Mouse (Mus musculus) heart, embryonic 16.5 days (tissue): ENCODE results near the gene Knl1. TPM values are rescaled to one million over a fixed set of nuclear protein-coding genes. Genes with fewer than 3 reads are reported as not detected.

Experiments
- ATAC-seq: fragments of 200-750 bp; cut with Nextera tagmentation; replicated peaks from 2 replicates; pipeline ENCODE4 v1.8.0; 2017; ENCODE audit warnings: moderate number of reproducible peaks; ENCODE audit not compliant: insufficient read depth, low FRiP score; ENCODE audit errors: extremely low read depth
- H3K27ac ChIP-seq: fragments of 300-500 bp; sonication (generic); 2 replicates; pipeline ENCODE4 v1.5.1; 2014; ENCODE audit warnings: mild to moderate bottlenecking, low read length, control low read depth, moderate library complexity
- H3K27me3 ChIP-seq: fragments of 300-500 bp; sonication (generic); 2 replicates; pipeline ENCODE4 v1.6.1; 2014; ENCODE audit warnings: low read length, mixed read lengths; ENCODE audit not compliant: control insufficient read depth, insufficient read depth
- H3K36me3 ChIP-seq: fragments of 300-500 bp; sonication (generic); 2 replicates; pipeline ENCODE4 v1.6.1; 2014; ENCODE audit not compliant: control insufficient read depth, insufficient read depth
- H3K4me1 ChIP-seq: fragments of 300-500 bp; sonication (generic); 2 replicates; pipeline ENCODE4 v1.6.1; 2014; ENCODE audit warnings: low read length, mixed read lengths; ENCODE audit not compliant: control insufficient read depth, insufficient read depth
- H3K4me2 ChIP-seq: fragments of 300-500 bp; sonication (generic); 2 replicates; pipeline ENCODE4 v1.6.1; 2014; ENCODE audit warnings: low read depth, mild to moderate bottlenecking, control low read depth, low read length
- H3K4me3 ChIP-seq: fragments of 300-500 bp; sonication (generic); 2 replicates; pipeline ENCODE4 v1.5.1; 2014; ENCODE audit warnings: mild to moderate bottlenecking, control low read depth, low read length
- H3K9ac ChIP-seq: fragments of 300-500 bp; sonication (generic); 2 replicates; pipeline ENCODE4 v1.6.1; 2014; ENCODE audit warnings: low read length, control low read depth
- H3K9me3 ChIP-seq: fragments of 300-500 bp; sonication (generic); replicated peaks from 2 replicates; pipeline ENCODE4 v1.6.1; 2016; ENCODE audit warnings: low read length; ENCODE audit not compliant: control insufficient read depth
- WGBS: fragments of 180-500 bp; shearing (Covaris S2); extraction: QIAGEN DNeasy Blood & Tissue Kit; methylation state at CpG from one replicate; pipeline ENCODE4 v1.1.7; 2014; 5-methylcytosine and 5-hydroxymethylcytosine counted together
- polyA plus RNA-seq: library from polyadenylated mRNA; unstranded; fragments of >200 nt; fragmentation: Nextera tagmentation; extraction: Ambion mirVana; gene quantifications from 2 replicates; pipeline ENCODE4 v1.2.1, GENCODE M21; 2015

The Knl1 gene
- polyA plus RNA-seq, 1 experiment from 2014 or later = 39.5 TPM

- WGBS = 88% methylated on average over 4 of the region's 4 CpGs
- Histone ChIP-seq H3K36me3 (peaks cover 19% of the 10 kb centered on the region), H3K9me3 (no peaks in the 10 kb centered on the region), H3K4me1 (no peaks in the 10 kb centered on the region), H3K4me3 (no peak overlapping the region), H3K4me2 (no peak overlapping the region), H3K27ac (no peak overlapping the region), H3K27me3 (no peaks in the 10 kb centered on the region), H3K9ac (no peak overlapping the region)
- ATAC-seq = no peak
Measured at GRCm38 (mm10) chr2:119072397-119072796, 25.5 kb downstream of the Knl1 start.

DNA sequence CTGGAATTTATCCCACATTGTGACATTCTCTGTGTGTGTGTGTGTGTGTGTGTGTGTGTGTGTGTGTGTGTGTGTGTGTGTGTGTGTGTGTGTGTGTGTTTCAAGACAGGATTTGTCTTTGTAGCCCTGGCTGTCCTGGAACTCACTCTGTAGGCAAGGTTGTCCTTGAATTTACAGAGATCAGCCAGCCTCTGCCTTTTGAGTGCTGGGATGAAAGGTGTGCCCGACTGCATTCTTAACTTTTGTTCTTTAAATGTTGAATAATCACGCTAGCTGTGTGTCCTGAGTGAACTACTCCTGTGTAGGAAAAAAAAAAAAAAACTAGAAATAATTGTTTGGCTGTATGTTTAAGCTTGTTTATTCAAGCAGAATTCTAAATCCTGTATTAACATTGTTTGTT is 39.2 kb downstream of the Knl1 start:
- Histone ChIP-seq H3K4me1 (no peaks in the 10 kb centered on the region), H3K36me3 (peaks cover 23% of the 10 kb centered on the region), H3K4me2 (no peak overlapping the region), H3K4me3 (no peak overlapping the region), H3K27me3 (no peaks in the 10 kb centered on the region), H3K9ac (no peak overlapping the region), H3K9me3 (no peaks in the 10 kb centered on the region), H3K27ac (no peak overlapping the region)
- WGBS = 88% methylated on average over 2 of the region's 2 CpGs
- no peak for ATAC-seq

- ATAC-seq = no peak
Measured at GRCm38 (mm10) chr2:119101552-119101951, 54.6 kb downstream of the Knl1 start.

GRCm38 (mm10) chr2:119106583-119106982 is 59.7 kb downstream of the Knl1 start:
- 0 out of 2 replicates have a peak, but pooled peaks cover under 1% of the 10 kb centered on the region for H3K4me1 ChIP-seq
- no peaks in the 10 kb centered on the region for H3K27me3 ChIP-seq
- no peak for ATAC-seq
- WGBS = 78% methylated on average over 5 of the region's 5 CpGs
- H3K9ac ChIP-seq = no peak overlapping the region
- H3K4me2 ChIP-seq = no peak overlapping the region
- H3K27ac ChIP-seq = no peak overlapping the region
- H3K4me3 ChIP-seq = no peak overlapping the region
- H3K36me3 ChIP-seq = peaks cover 26% of the 10 kb centered on the region
- no peaks in the 10 kb centered on the region for H3K9me3 ChIP-seq

More at GRCm38 (mm10) chr2:119101552-119101951, 54.6 kb downstream of the Knl1 start:
- no peak overlapping the region for H3K27ac ChIP-seq
- H3K27me3 ChIP-seq = no peaks in the 10 kb centered on the region
- no peak overlapping the region for H3K4me3 ChIP-seq
- no peak overlapping the region for H3K9ac ChIP-seq
- no peaks in the 10 kb centered on the region for H3K4me1 ChIP-seq
- H3K36me3 ChIP-seq = peaks cover 34% of the 10 kb centered on the region
- no peak overlapping the region for H3K4me2 ChIP-seq
- H3K9me3 ChIP-seq = no peaks in the 10 kb centered on the region

DNA sequence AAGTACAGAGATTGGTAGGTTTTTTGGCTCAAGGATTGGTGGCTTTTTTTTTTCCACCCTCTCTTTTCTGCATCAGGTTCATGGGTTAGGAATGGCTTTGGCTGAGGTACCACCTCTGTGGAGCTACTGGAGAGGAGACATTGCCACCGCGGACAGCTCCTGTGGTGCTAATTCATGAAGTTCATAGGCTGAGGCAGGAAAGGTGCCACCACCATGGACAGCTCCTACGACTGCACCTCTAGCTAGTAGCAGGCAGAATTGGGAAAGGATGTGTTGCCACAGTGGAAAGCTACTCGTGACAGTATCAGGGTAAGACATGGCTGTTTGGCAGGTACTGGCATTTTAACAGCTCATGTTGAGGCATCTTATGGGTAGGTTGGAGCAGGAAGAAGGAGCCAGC is 61.6 kb downstream of the Knl1 start:
- Histone ChIP-seq H3K9me3 (no peaks in the 10 kb centered on the region), H3K4me2 (no peak overlapping the region), H3K4me1 (peaks cover 5% of the 10 kb centered on the region; the same call in 1 of the 2 replicates), H3K27ac (no peak overlapping the region), H3K36me3 (peaks cover 12% of the 10 kb centered on the region), H3K9ac (no peak overlapping the region), H3K4me3 (no peak overlapping the region), H3K27me3 (no peaks in the 10 kb centered on the region)
- no peak for ATAC-seq
- 40% methylated on average over 4 of the region's 4 CpGs for whole genome bisulfite sequencing

GRCm38 (mm10) chr2:119111060-119111459 is 64.1 kb downstream of the Knl1 start:
- H3K36me3 ChIP-seq = 0 out of 2 replicates have a peak, but pooled peaks cover 6% of the 10 kb centered on the region
- H3K4me1 ChIP-seq = peaks cover 5% of the 10 kb centered on the region; the same call in 1 of the 2 replicates
- H3K9me3 ChIP-seq = no peaks in the 10 kb centered on the region
- no peak overlapping the region for H3K27ac ChIP-seq
- ATAC-seq = no peak
- 97% methylated on average over 3 of the region's 3 CpGs for WGBS
- no peaks in the 10 kb centered on the region for H3K27me3 ChIP-seq
- no peak overlapping the region for H3K4me2 ChIP-seq
- no peak overlapping the region for H3K9ac ChIP-seq
- H3K4me3 ChIP-seq = no peak overlapping the region

DNA sequence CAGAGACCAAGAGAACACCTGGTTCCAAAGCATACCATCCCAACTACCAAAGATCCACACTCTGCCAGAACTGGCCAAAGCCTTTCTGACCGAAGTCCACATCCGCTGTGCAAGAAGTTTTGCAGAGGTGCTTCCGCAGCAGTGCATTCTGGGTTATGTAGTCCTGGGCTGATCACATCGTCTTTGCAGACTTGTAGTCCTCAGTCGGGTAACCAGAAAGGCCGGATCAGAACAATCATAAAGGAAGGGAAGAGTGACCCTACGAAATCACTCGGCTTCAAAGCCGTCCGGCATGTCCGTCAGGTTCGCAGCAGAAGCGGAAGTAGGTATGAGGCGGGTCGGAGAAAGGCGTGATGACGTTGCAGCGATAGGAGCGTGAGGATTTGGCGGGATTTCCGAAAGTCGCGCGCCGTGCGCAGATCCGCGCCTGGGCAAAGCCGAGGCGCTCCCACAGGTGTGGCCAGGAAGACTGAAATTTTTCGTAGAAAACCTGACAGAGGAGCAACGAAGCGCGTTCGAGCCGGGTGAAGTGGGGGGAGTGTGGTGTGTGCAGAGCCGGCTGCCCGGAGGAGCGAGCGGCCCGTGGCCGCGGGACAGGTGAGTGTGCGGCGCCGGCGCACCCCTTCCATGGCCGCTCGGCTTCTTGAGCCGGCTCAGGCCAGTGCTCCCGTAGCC is 65.7 kb downstream of the Knl1 start, which contains the start of gene Rad51:
Gene Rad51 (plus strand): TSS at position 356 of the 675 bp plus-strand sequence.
- ATAC-seq = peak; percentile 91
- H3K36me3 ChIP-seq = 0 out of 2 replicates have a peak, but pooled peaks cover 2% of the 10 kb centered on the region
- under 1% methylated on average over 51 of the region's 51 CpGs for WGBS
- no peaks in the 10 kb centered on the region for H3K27me3 ChIP-seq
- peak within 1 kb of the TSS; percentile 77 for H3K4me2 ChIP-seq
- H3K9me3 ChIP-seq = no peaks in the 10 kb centered on the region
- peak within 1 kb of the TSS; percentile 91 for H3K27ac ChIP-seq
- H3K4me3 ChIP-seq = peak within 1 kb of the TSS; percentile 74
- H3K9ac ChIP-seq = peak within 1 kb of the TSS; percentile 82
- H3K4me1 ChIP-seq = peaks cover 5% of the 10 kb centered on the region; the same call in 1 of the 2 replicates

DNA sequence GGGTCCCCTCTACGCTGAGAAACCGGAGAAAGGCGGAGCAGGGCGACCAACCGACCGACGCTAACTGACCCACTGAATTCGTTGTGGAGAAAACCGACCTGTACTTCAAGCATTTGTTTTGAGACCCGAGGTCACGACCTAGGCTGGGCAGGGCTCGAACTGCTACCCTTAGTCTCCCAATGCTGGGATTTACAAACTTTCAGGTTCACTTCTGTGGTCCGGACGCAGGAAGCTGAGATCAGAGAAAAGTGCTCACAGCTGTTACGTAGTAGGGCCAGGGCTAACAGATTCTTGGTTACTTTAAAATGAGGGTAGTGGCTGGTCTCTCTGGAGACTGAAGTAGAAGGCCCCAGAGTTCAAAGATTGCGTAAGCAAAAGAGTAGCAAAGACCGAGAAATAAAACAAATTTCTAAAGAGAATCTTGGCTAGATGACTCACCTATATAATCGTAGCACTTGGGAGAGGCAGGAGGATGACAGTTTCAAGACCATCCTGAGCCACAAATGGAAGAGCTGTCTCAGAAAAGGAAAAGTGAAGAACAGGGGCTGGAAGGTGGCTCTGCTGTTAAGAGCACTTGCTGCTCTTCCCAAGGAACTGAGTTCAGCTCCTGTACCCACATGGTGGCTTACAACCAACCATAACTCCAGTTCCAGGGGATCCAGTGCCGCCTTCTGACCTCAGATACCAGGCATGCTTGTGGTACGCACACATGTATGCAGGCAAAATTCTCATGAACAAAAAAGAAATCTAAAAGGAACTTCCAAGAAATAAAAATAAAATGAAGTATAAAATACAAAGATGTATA is 66.4 kb downstream of the Knl1 start:
- Histone ChIP-seq H3K4me2 (peak overlapping the region; percentile 77), H3K27me3 (no peaks in the 10 kb centered on the region), H3K4me3 (peak overlapping the region; percentile 74), H3K9ac (peak overlapping the region; percentile 82), H3K4me1 (peaks cover 5% of the 10 kb centered on the region; the same call in 1 of the 2 replicates), H3K27ac (no peak overlapping the region), H3K36me3 (0 out of 2 replicates have a peak, but pooled peaks cover 2% of the 10 kb centered on the region), H3K9me3 (no peaks in the 10 kb centered on the region)
- no peak for ATAC-seq
- 10% methylated on average over 20 of the region's 20 CpGs for WGBS
